Mouse (Mus musculus): ENCODE data around the gene Apool.
A peak's percentile ranks its signal among the peaks of the same experiment; 100 is the strongest.

Apool gene

GRCm38 (mm10) chrX:112310804-112311530 is at the start of gene Apool:
TSS of gene Apool (plus strand) at chrX:112311334.
- peak; percentile 87 to 90 for DNase-seq

GRCm38 (mm10) chrX:112273550-112273949 is 37.6 kb upstream of the Apool start:
- DNase-seq = no peak

GRCm38 (mm10) chrX:112311531-112311887 is 375 bp downstream of the Apool start:
- no peak for DNase-seq

GRCm38 (mm10) chrX:112312094-112312493 is 960 bp downstream of the Apool start:
- no peak for DNase-seq

- no peak for DNase-seq
Measured at GRCm38 (mm10) chrX:112320273-112320672, 9.1 kb downstream of the Apool start.

GRCm38 (mm10) chrX:112339486-112339885 is 28.4 kb downstream of the Apool start:
- no peak for DNase-seq

- no peak for DNase-seq
Measured at GRCm38 (mm10) chrX:112347467-112348394, 36.6 kb downstream of the Apool start.

- no peak for DNase-seq
Measured at GRCm38 (mm10) chrX:112348395-112348791, 37.3 kb downstream of the Apool start.

GRCm38 (mm10) chrX:112368426-112368825 is 57.3 kb downstream of the Apool start:
- DNase-seq = no peak

- DNase-seq = peak; percentile 22 to 40
Measured at GRCm38 (mm10) chrX:112370577-112371410, 59.7 kb downstream of the Apool start.

GRCm38 (mm10) chrX:112406679-112407078 is 95.5 kb downstream of the Apool start, which contains the start of gene Satl1:
TSS of gene Satl1 (minus strand) at chrX:112406779.
- no peak for DNase-seq

GRCm38 (mm10) chrX:112412309-112412708 is 101.2 kb downstream of the Apool start:
- DNase-seq = no peak
